ENCODE assay signal across 8 mouse cellular contexts in genomic region chr3:152190679-152191477, GRCm38 (mm10). TPM values are rescaled to one million over a fixed set of nuclear protein-coding genes. Genes with fewer than 3 reads are reported as not detected.
A peak's percentile ranks its signal among the peaks of the same experiment; 100 is the strongest.
DNase-seq lines count a peak whose midpoint lies in the region; ATAC-seq and TF ChIP-seq lines count a peak whose summit lies in the region.

No protein-coding gene starts in this region.

- ATAC-seq in forebrain, embryonic 12.5 days (ENCODE audit: low FRiP score), result no peak
- no peak for ATAC-seq in forebrain, embryonic 11.5 days (replicated peaks; ENCODE audit: low FRiP score)
- no peak for ATAC-seq in limb, embryonic 14.5 days (ENCODE audit: low FRiP score, low read depth)

- no peak for TF ChIP-seq POLR2A in testis, adult 2 months (IDR thresholded peaks at IDR 0.05; ENCODE audit: control insufficient read depth, low read depth, low read length)
- no peak for TF ChIP-seq POLR2A in limb, embryonic 14.5 days (IDR thresholded peaks at IDR 0.05; ENCODE audit: borderline replicate concordance, extremely low read depth, insufficient read depth, insufficient read length)

- no peak overlapping the region for H3K9ac ChIP-seq in forebrain, embryonic 12.5 days
- no peak overlapping the region for H3K9ac ChIP-seq in forebrain, embryonic 11.5 days (ENCODE audit: low read length)
- peak overlapping the region; percentile 35; the same call in 1 of the 2 replicates for H3K9ac ChIP-seq in limb, embryonic 14.5 days (ENCODE audit: low read depth, low read length, severe bottlenecking)

- peaks cover 16% of the 10 kb centered on the region for H3K4me1 ChIP-seq in forebrain, embryonic 12.5 days
- H3K4me1 ChIP-seq in forebrain, embryonic 11.5 days (replicated peaks; ENCODE audit: control insufficient read depth, insufficient read depth, low read length), result peaks cover 5% of the 10 kb centered on the region; the same call in 1 of the 2 replicates
- H3K4me1 ChIP-seq in testis, adult 2 months (ENCODE audit: control insufficient read depth, insufficient read depth, low read length), result no peaks in the 10 kb centered on the region; the same call in none of the 2 replicates
- peaks cover 11% of the 10 kb centered on the region for H3K4me1 ChIP-seq in limb, embryonic 14.5 days (ENCODE audit: control insufficient read depth, insufficient read depth, low read length)

- DNase-seq in forebrain, embryonic 11.5 days (ENCODE audit: low spot score), result no peak
- no peak for DNase-seq in testis, postnatal 10 days (ENCODE audit: low spot score)
- no peak for DNase-seq in limb, embryonic 14.5 days (ENCODE audit: low spot score)
- no peak for DNase-seq in urinary bladder, postnatal 10 days (ENCODE audit: low spot score)
- no peak for DNase-seq in left cerebral cortex, postnatal 10 days (ENCODE audit: extremely low spot score in 1 of 2, low spot score in 2 of 2)
- DNase-seq in left cerebral cortex, adult 18-20 months (ENCODE audit: low spot score in 2 of 2), result no peak

- intact Hi-C loops in left cerebral cortex, postnatal 10 days (cut with DNase I), result loop anchor here (5.0 kb wide), 1 partner anchor 79 kb away; no protein-coding TSS in a partner anchor

- TF ChIP-seq CTCF in testis, adult 2 months (IDR thresholded peaks at IDR 0.05; ENCODE audit: control insufficient read depth, insufficient read depth, insufficient replicate concordance, low read depth, low read length), result no peak

- no peaks in the 10 kb centered on the region for H3K9me3 ChIP-seq in forebrain, embryonic 12.5 days
- H3K9me3 ChIP-seq in forebrain, embryonic 11.5 days (ENCODE audit: control insufficient read depth, low read length), result no peaks in the 10 kb centered on the region
- no peaks in the 10 kb centered on the region for H3K9me3 ChIP-seq in limb, embryonic 14.5 days (ENCODE audit: control insufficient read depth, low read length)

- H3K4me2 ChIP-seq in forebrain, embryonic 12.5 days, result peak overlapping the region; percentile 21; the same call in 1 of the 2 replicates
- no peak overlapping the region for H3K4me2 ChIP-seq in forebrain, embryonic 11.5 days (ENCODE audit: low read depth, low read length, severe bottlenecking)
- H3K4me2 ChIP-seq in limb, embryonic 14.5 days (replicated peaks; ENCODE audit: low read depth, low read length, severe bottlenecking), result peak overlapping the region; percentile 62

- 0 out of 2 replicates have a peak, but pooled peaks cover 1% of the 10 kb centered on the region for H3K36me3 ChIP-seq in forebrain, embryonic 12.5 days (replicated peaks)
- no peaks in the 10 kb centered on the region for H3K36me3 ChIP-seq in forebrain, embryonic 11.5 days (ENCODE audit: control insufficient read depth, insufficient read depth, low read length)
- no peaks in the 10 kb centered on the region for H3K36me3 ChIP-seq in testis, adult 2 months (ENCODE audit: control insufficient read depth, insufficient read depth, low read length)
- H3K36me3 ChIP-seq in limb, embryonic 14.5 days (ENCODE audit: control insufficient read depth, insufficient read depth, low read length), result peaks cover 4% of the 10 kb centered on the region; the same call in 1 of the 2 replicates

- WGBS in forebrain, embryonic 12.5 days, result 86% methylated on average over 9 of the region's 9 CpGs
- WGBS in forebrain, embryonic 11.5 days, result 86% methylated on average over 9 of the region's 9 CpGs
- WGBS in limb, embryonic 14.5 days, result 75% methylated on average over 9 of the region's 9 CpGs

- no peaks in the 10 kb centered on the region for H3K27me3 ChIP-seq in forebrain, embryonic 12.5 days
- H3K27me3 ChIP-seq in forebrain, embryonic 11.5 days (ENCODE audit: control insufficient read depth, insufficient read depth, low read length), result no peaks in the 10 kb centered on the region
- no peaks in the 10 kb centered on the region for H3K27me3 ChIP-seq in testis, adult 2 months (ENCODE audit: control insufficient read depth, insufficient read depth, low read length)
- H3K27me3 ChIP-seq in limb, embryonic 14.5 days (ENCODE audit: control insufficient read depth, insufficient read depth, low read length), result no peaks in the 10 kb centered on the region

- H3K27ac ChIP-seq in forebrain, embryonic 12.5 days, result no peak overlapping the region
- H3K27ac ChIP-seq in forebrain, embryonic 11.5 days (ENCODE audit: low read depth, low read length), result no peak overlapping the region
- no peak overlapping the region for H3K27ac ChIP-seq in testis, adult 2 months (ENCODE audit: control insufficient read depth, insufficient read depth, low read depth, low read length)
- no peak overlapping the region for H3K27ac ChIP-seq in limb, embryonic 14.5 days (replicated peaks; ENCODE audit: low read depth, low read length)

- H3K4me3 ChIP-seq in forebrain, embryonic 12.5 days (replicated peaks), result no peak overlapping the region
- no peak overlapping the region for H3K4me3 ChIP-seq in forebrain, embryonic 11.5 days (ENCODE audit: low read depth, low read length)
- peak overlapping the region; percentile 37; the same call in 1 of the 2 replicates for H3K4me3 ChIP-seq in testis, adult 2 months (ENCODE audit: control insufficient read depth, low read depth, low read length)
- peak overlapping the region; percentile 56 for H3K4me3 ChIP-seq in limb, embryonic 14.5 days (replicated peaks; ENCODE audit: low read length)

RNA-seq across cellular contexts. Expression of gene Dnajb4, which starts 19.2 kb away (rescaled TPM):
- 26.6 and 28.7 TPM in 2 replicates for polyA plus RNA-seq in forebrain, embryonic 12.5 days (2016; fragmentation: Nextera tagmentation; extraction: Ambion mirVana)
- polyA plus RNA-seq in forebrain, embryonic 11.5 days (2014; fragmentation: Nextera tagmentation; extraction: Ambion mirVana), result 25.2 and 28.2 TPM in 2 replicates
- 72.6 and 94.4 TPM in 2 replicates for polyA plus RNA-seq in testis, adult 2 months (2012; rRNA removed)
- polyA plus RNA-seq in limb, embryonic 14.5 days (2012; rRNA removed), result 15.3 and 19.2 TPM in 2 replicates
- polyA plus RNA-seq in limb, embryonic 14.5 days (2014; fragmentation: Nextera tagmentation; extraction: Ambion mirVana), result 31.6 and 32.9 TPM in 2 replicates
- total RNA-seq in left cerebral cortex, postnatal 10 days (2021), result 10 to 100 TPM; 47.4 to 51.2 TPM
- 10 to 100 TPM; 74.9 to 82.4 TPM for total RNA-seq in left cerebral cortex, adult 18-20 months (2021)

RNA-seq across cellular contexts. Expression of gene Fubp1, which starts 19.3 kb away (rescaled TPM):
- 437 and 443 TPM in 2 replicates for polyA plus RNA-seq in forebrain, embryonic 12.5 days (2016; fragmentation: Nextera tagmentation; extraction: Ambion mirVana)
- polyA plus RNA-seq in forebrain, embryonic 11.5 days (2014; fragmentation: Nextera tagmentation; extraction: Ambion mirVana), result 436 and 475 TPM in 2 replicates
- 55.8 and 58.6 TPM in 2 replicates for polyA plus RNA-seq in testis, adult 2 months (2012; rRNA removed)
- polyA plus RNA-seq in limb, embryonic 14.5 days (2012; rRNA removed), result 206 and 232 TPM in 2 replicates
- 223 and 243 TPM in 2 replicates for polyA plus RNA-seq in limb, embryonic 14.5 days (2014; fragmentation: Nextera tagmentation; extraction: Ambion mirVana)
- 100 to 1,000 TPM; 125 to 129 TPM for total RNA-seq in left cerebral cortex, postnatal 10 days (2021)
- total RNA-seq in left cerebral cortex, adult 18-20 months (2021), result 100 to 1,000 TPM; 116 to 121 TPM

RNA-seq across cellular contexts. Expression of gene Gipc2, which starts 24.8 kb away (rescaled TPM):
- polyA plus RNA-seq in forebrain, embryonic 12.5 days (2016; fragmentation: Nextera tagmentation; extraction: Ambion mirVana), result 1.4 and 2.1 TPM in 2 replicates
- 1.8 and 1.9 TPM in 2 replicates for polyA plus RNA-seq in forebrain, embryonic 11.5 days (2014; fragmentation: Nextera tagmentation; extraction: Ambion mirVana)
- 7.5 and 9.7 TPM in 2 replicates for polyA plus RNA-seq in testis, adult 2 months (2012; rRNA removed)
- 0.79 and 2.6 TPM in 2 replicates for polyA plus RNA-seq in limb, embryonic 14.5 days (2012; rRNA removed)
- polyA plus RNA-seq in limb, embryonic 14.5 days (2014; fragmentation: Nextera tagmentation; extraction: Ambion mirVana), result 2.9 and 4.3 TPM in 2 replicates
- total RNA-seq in left cerebral cortex, postnatal 10 days (2021), result 1 to 10 TPM; 3.6 to 4.0 TPM
- total RNA-seq in left cerebral cortex, adult 18-20 months (2021), result 1 to 10 TPM; 3.2 to 3.5 TPM

Comparison
In these comparisons a context has a peak if more than half of its experiments do, and no peak if none do; other contexts are left out.
1. H3K4me3 ChIP-seq: peak in testis, adult 2 months (single experiment) and limb, embryonic 14.5 days (single experiment); none in forebrain, embryonic 12.5 days (single experiment) and forebrain, embryonic 11.5 days (single experiment).